Mouse (Mus musculus): Measurements from ENCODE around the gene Cryl1. TPM values are rescaled to one million over a fixed set of nuclear protein-coding genes. Genes with fewer than 3 reads are reported as not detected.

Gene Cryl1
- total and polyA plus RNA-seq, 3 experiments, result 9.7 to 14.5 (median 12.3) TPM

DNA sequence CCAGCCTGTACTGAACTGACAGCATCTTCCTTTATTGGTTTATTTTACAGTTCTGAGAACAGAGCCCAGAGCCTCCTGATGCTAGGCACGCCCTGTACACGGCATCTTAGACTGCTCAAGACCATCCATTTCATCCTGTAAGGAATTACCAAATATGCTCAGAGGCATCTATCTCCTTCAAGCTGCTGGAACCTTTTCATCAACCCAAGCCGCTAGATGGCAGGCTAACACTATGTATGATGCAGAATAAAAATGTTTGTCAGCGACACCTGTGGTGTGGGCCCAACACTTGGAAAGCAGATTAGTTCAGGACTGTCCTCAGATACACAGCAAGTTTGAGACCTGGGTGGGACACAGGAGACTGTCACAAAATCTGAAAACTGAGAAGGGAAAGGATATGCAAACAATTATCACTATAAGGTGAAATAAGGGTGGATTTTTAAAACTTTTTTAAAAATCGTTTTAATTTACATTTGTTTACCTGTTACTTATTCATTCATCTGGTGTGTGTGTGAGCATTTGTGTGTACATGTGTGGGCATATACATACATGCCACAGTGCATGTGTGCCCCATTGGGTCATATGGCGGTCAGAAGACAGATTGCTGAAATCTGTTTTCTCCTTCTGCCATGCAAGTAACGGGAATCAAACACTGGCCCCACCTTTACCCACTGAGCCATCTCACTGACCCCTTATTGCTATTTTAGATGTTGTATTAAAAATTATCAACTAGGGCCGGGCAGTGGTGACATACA lies 25.8 kb downstream of the Cryl1 start:
- peak; percentile 64 for DNase-seq

DNA sequence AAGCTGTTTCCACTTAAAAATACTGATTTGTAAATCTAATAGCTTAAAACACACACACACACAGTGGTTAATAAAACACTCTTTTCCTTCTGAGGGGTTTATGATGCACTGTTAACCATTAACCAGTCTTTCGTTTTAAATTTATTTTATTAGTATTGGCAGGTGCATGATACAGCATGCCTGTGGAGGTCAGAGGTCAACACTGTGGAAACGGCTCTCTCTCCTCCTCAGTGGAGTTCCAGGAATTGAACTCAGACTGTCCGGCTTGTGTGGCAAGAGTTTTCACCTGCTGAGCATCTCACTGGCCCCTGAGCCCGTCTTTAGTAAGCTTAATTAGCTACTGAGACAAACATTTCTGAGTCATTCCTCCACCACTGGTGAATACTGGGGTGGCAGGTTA lies 31.0 kb downstream of the Cryl1 start:
- DNase-seq, result no peak

DNA sequence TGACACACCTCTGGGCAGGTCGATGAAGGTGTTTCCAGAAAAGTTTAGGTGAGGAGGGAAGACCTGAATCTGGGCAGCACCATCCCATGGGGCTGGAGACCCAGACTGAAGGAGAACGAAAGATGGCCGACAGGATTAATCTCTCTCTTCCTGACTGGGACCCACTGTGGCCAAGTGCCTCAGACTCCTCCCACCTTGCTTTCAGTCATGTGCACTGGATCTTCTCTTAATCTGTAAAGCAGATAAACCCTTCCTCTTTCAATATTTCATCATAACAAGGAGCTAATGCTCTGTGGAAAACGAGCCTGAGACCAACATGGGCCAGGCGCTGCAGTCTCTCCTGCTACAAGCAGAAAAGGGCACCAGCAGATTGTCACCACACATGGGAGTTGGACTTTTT lies 31.6 kb downstream of the Cryl1 start:
- DNase-seq, result no peak

DNA sequence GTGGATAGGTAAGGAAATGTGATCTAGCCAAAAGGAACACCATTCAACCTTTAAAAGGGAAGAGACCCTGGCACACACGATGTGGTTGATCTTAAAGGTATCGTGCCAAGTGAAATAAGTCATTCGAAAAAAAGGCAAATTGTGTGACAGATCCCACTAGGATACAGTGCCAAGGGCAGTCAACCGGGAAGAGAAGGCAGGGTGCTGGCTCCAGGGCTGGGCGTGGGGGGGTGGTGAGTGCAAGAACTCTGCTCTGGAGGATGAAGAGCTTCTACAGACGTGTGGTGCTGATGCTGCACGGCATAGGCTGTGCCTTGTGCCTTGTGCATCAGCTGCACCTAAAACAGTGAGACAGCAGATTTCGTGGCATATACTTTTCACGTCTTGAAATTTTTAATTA lies 33.0 kb downstream of the Cryl1 start:
- DNase-seq, result no peak

DNA sequence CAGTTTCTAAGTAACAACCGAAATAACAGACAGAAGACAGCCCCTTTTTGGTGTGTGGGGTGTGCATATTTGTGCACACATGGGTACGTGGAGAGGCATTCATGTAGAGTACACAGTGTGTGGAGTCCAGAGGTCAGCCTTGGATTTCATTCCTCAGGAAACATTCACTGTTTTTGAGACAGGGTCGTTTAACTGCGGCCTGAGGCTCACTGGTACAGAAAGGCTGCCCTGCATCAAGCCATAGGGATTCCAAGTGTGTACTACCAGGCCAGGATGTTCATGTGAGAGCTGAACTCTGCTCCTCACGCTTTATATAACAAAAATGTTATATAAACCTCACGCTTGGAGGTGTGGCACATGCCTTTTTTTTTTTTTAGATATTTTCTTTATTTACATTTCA lies 34.5 kb downstream of the Cryl1 start:
- DNase-seq, result no peak

DNA sequence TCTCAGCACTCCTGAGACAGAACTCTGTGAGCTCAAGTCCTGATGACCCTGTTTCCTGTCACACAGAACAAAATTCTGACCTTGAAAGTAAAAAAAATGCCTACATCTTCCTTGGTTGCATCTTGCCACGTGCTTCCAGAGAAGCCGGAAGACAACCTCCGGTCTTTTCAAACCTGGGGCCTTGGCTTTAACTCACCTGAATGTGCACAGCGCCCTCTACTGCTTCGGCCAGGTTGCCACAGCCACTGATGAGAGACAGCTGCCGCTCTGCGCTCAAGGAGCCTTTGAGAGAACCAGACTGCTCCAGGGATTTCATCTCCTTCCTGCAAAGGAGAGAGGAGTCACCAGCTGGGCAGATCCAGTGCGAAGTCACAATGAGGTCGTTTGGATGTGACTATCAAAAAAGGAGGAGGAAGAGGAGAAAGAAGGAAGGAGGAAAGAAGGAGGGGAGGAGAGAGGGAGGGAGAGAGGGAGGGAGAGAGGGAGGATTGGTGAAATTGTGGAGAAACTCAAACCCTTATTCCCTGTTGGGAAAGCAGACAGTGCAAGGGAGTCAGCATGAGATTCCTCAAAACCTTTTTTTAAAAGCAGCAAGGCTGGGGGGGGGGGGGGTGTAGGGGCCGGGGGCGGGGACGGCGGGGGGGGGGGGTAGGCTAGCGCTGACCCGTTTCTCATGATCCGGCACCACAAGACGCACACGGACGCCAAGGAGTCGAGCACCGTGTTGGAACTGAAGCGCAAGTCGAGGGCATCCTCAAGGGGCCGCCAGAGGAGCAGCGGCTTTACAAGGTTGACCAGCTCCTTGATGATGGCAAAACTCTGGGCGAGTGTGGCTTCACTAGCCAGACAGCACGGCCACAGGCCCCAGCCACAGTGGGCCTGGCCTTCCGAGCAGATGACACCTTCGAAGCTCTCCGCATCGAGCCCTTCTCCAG lies 35.3 kb downstream of the Cryl1 start:
- DNase-seq, result peak; percentile 68

DNA sequence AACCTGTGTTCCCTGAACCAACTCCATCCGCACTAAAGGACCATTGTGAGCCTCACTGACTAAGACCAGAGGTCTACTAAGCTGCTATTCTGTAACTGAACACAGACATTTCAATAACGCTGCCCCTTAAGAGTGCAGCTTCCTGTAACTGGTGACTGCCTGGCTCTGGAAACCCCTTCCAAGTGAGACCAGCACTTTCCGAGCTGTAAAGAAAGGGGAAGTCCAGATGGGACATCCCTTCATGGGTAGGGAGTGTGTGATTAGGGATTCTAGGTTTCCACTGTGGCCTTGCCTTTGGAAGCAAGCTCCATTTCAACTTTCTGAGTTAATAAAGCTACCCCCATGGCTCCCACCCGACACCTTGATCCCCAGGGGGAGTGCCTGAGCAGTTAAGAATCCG lies 41.3 kb downstream of the Cryl1 start:
- no peak for DNase-seq

DNA sequence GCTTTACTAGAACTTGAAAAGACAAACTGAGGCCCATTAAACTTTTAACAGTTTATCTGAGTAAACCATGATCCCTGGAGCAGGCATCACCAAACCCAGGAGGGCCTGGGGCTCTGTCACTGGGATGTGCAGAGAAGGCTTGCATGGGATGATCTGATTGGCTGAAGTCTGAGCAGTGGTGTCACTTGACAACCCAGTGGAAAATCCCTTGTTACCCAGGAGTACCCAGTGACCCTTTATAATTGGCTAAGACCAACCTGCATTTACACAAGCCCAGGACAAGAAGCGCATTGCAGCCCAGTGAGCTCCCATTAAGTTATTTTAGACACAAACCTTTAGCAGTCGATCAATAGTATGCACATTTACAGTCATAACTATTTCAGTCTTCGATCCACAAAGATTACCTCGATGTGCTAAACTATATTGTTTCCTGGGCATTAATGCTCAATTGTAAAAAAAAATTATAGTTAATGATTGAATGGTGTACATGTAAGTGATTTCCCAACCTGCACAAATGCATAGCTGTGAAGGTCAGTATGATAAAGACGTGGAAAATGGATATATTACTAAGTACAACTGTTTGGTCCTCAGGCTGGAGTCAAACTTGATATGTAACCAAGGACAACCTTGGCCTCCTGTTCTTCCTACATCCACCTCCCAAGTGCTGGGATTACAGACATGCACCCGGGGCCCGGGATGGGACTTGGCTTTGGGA lies 46.7 kb downstream of the Cryl1 start:
- no peak for DNase-seq

DNA sequence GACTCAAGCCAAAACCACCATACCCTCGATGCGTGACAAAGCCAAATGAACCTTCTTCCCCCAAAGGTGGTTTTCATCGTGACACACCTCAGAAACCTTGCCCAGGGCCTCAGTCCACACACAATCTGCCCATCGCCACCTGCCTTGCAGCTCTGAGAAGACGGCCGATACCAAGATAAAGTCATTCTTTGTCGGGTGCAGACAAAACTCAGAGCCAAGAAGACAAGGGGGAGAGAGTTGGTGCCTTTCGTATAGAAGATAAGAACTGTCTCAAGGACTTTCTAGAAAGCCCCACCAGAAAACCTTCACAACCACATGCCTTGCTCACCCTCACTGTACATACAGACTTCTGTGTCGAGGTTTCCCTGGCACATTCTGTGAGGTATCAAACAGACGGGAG lies 48.4 kb downstream of the Cryl1 start:
- DNase-seq, result no peak

DNA sequence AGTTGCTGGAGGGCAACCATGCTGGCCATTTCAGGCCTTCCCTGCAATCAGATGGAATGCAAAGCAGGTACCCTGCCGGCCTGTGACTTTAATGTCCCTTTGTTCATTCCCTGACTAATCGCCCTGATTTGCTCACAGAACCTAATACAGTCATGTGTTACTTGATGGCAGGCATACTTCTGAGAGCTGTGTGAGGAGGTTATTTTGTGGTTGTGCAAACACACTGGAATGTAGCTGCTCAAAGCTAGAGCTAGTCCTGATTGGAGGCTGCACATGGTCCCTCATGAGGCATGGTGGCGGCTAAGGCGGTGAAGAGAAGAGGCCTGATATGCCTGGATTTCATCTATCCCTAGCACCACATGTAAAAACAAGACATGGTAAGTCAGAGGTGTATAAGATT lies 50.2 kb downstream of the Cryl1 start:
- no peak for DNase-seq

DNA sequence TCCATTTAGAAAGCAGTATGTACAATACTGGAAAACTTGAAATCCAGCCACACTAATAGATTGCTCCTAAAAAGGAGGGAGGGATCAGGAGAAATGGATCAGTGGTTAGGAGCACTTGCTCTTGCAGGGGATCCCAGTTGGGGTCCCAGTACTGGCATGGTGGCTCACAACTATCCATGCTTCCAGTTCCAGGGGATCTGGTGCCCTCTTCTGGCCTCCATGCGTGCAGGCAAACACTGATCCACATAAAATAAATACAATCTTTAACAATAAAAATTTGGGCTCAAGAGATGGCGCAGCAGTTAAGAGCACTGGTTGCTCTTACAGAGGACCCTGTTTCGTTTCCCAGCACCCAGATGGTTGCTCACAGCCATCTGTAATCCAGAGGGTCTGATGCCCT lies 52.2 kb downstream of the Cryl1 start:
- DNase-seq, result no peak

DNA sequence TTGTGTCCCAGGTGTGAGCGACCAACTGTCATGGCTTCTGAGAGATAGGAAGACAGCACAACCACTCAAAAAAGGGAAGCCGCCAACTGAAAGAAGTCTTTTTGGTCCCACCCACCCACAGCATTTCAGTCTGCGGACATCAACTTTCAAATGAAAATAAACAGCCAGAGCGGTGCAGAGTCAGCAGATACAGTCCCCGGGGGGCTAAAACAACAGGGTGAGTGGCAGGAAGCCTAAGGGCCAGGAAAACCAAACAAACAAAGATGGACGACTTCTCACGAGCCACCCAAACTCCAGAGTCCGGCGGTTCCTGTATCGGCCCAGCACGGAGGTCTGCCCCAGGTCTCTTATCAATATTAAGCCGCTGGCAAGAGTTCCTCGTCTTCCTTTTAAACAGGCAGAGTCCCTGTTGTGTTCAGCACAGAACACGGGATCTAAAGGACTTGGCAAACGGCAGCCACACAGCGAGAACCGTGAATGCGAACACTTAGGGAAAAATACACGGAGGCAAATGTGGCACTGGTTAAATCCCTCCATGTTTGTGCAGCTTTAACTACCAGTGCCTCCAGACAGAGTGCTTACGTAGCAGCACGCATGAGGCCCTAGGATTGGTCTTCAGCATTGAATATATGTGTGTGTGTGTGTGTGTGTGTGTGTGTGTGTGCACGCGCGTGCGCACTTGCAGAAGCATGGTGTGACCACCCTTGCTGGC lies 53.4 kb downstream of the Cryl1 start:
- DNase-seq, result no peak

DNA sequence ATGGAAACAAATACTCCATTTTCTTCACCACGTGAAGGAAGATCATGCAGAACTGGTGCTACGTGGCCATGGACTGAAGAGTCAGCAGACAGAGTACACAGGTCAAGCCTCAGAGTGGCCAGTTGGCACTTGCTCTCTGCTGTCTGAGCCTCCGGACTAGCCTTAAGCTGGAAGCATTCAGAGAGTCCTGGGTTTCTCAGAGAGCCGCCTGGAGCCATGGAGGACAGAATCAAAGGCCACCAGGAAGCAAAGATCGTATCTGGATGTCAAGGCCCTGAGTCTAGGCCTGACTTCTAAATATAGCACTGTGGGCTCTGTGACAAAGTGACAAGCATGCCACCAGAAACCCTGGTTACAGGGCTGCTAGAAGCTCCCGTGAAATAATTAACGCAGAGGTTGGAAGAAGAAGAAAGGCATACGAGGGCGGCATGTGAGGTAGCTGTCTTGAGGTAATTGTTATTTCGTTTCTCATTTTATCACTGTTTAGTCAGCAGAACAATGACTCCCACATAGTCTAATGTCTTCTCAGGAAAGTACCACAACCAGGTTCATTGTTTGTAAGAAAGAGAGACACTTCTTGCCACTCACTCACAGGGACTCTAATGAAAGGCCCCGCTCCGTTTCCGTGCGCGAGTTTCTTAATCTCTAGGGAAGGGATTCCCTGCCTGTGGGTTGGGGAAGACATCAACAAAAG lies 55.1 kb downstream of the Cryl1 start:
- DNase-seq, result no peak

DNA sequence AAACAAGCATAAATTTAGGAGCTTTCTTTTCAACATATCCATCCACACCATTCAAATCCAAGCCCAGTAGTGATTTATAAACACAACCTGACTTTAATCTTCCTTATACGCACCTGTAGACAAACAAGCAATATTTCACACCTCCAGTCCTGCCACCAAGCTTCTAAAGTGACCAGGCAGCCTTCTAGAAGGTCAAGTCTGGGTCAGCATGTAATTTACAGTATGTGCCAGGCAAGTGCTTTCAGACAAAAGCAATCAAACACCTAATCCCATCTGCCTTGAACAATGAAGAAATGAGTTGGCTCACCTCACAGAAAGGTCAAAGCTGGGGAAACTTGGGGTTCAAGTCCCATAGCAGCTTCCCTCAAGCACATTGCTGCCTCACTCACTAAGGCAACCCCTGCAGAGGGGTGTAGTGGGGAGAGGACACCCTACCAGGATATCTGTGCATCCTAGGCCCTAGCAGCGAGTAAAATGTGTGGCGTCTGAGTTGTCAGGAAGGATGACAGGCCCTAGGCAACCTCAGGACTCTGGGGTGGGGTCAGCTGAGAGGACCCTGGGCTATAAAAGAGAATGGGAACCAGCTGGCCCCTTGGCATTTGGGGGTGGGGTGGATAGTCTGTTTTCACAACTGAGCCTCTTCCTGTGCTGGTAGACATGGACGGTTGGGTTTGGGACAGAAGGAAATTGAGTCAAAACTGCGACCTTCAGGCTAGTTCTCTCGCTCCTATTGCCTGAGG lies 55.8 kb downstream of the Cryl1 start:
- DNase-seq, result no peak

DNA sequence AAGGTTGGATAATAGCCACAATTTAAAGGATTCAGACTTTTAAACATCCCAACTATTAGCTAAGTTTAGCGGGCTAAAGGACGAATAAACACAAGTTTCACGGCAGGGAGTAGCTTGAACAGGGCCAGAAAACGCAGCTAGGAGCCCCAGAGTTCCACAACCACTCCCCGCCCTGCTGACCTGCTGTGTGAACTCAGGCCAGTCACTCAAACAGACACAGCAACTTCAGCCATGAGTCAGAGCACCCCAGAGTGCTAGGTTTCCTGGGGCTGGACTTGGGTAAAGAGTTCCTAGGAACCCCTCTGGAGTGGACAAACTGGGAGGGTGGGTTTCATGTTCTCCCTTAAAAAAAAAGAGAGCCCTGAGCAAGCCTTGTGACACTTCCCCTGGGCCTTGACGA lies 59.7 kb downstream of the Cryl1 start:
- no peak for DNase-seq

DNA sequence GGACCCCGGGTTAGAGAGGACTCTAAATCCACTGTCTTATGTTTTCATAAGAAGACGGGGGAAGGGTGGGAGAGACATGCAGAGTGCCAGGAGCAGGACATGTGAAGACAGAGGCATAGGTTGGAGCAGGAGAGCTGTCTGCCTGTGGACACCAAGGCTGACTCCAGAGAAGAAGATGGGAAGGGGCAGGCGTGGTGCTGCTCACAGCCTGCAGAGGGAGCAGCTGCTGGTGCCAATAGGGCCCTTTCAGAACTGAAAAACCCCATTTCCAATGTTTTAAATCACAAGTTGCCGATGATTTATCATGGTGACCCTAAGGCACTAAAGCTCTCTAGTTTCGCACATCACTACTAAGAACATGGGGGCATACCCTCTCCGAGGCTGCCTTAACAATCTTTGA lies 63.5 kb downstream of the Cryl1 start:
- DNase-seq, result no peak

DNA sequence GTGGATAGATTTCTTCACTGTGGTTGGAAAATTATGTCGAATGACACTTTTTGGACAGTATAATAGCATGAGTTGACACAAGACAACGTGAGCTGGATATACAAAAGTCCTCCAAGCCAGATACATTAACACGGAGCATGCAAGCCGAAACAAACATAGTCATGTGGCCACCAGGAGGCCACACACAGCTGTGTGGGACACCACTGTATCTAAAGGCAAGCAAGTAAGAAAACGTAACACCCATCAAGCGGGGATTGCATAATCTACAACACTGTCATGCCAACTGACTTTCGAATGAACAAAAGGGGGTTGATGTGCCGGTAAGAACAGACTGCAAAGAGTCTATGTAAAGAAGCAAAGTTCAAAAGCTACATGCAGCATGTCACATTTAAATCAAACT lies 65.8 kb downstream of the Cryl1 start:
- no peak for DNase-seq

DNA sequence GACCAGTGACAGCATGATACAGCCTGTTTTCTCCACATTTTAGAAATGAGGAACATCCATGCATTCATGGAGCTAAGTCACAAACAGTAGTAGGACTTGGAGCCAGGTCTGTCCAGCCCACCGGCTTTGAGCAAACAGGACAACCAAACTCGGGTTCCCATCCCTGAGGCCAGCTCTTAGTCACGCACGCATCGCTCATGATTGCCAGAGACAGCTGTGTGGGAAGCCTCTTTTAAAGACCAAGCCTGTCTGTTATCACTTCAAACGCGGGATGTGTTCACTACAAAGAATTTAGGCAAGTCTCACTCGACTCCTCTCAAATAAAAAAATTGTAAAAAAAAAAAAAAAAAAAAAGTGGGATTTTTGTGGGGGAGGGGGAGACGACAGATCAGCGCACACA lies 67.2 kb downstream of the Cryl1 start:
- no peak for DNase-seq

DNA sequence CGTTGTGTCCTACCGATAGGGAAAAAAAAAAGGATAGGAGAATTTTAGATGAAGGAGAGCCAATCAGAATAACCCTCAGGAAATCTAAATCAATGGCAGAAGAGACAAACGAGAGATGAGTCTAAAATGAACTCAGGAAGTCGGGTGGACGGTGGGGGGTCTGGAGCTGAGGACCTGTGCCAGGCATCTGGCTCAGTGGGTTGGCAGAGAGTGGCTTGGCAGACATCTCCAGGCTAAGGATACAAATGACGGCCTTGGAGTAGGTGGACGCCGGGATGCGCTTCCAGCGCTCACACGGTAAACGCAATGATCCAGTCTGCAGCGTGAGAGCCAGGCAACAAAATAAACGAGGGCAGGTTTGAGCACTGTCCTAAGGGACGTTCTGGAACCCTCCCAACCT lies 68.7 kb downstream of the Cryl1 start:
- DNase-seq, result no peak

DNA sequence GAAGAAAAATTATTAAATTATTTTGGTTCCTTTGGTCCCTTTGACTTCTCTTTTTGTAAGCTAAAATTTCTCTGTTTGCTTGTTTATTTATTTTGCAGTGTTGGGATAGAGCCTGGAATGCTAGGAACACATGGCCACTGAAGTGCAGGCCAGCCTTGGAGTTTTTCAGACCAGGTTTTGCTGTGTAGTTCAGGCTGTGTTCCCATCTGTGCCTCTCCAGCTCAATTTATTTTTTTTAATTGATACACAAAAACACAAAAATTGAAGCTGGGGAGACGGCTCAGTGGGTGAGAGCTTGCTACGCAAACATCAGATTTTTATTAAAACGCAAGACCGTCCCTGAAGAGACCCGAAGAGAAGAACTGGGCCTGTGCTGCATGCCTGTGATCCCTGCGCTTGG lies 71.6 kb downstream of the Cryl1 start:
- no peak for DNase-seq

DNA sequence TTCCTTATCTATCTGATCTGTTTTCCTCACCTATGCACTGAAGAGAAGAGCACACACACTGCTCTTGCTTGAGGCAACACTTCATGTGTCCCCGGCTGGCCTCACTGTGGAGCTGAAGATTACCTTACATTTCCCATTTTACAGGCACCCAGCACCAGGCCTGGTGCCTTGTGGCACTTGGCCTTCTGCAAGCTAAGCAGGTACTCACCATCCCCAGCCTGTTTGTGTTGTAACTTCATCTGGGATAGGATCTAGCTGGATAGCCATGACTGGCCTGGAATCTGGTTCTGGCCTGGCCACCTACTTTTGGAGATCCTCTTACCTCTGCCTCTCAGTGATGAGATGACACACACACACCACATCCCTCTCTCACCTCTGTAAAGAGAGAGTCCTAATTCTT lies 79.5 kb downstream of the Cryl1 start:
- no peak for DNase-seq
